Mouse (Mus musculus): ENCODE data around the gene Ttyh3. TPM values are rescaled to one million over a fixed set of nuclear protein-coding genes. Genes with fewer than 3 reads are reported as not detected.

Gene Ttyh3
- polyA plus RNA-seq, 2 experiments, result 57.5 to 118 TPM

GRCm38 (mm10) chr5:140621092-140621491 lies 27.7 kb downstream of the Ttyh3 start:
- Histone ChIP-seq H3K4me2 (replicated peaks; ENCODE audit: low read depth, low read length, severe bottlenecking) (no peak overlapping the region), H3K9ac (ENCODE audit: low read depth, low read length, severe bottlenecking) (no peak overlapping the region), H3K4me3 (replicated peaks; ENCODE audit: low read length) (no peak overlapping the region), H3K4me1 (ENCODE audit: control insufficient read depth, insufficient read depth, low read length) (no peaks in the 10 kb centered on the region; the same call in 1 of the 2 replicates), H3K27ac (replicated peaks; ENCODE audit: low read depth, low read length) (no peak overlapping the region), H3K36me3 (ENCODE audit: control insufficient read depth, insufficient read depth, low read length) (peaks cover 43% of the 10 kb centered on the region), H3K27me3 (ENCODE audit: control insufficient read depth, insufficient read depth, low read length) (no peaks in the 10 kb centered on the region), H3K9me3 (ENCODE audit: control insufficient read depth, low read length) (no peaks in the 10 kb centered on the region)
- ATAC-seq (ENCODE audit: low FRiP score, low read depth), result no peak
- no peak for DNase-seq (ENCODE audit: low spot score)
- TF ChIP-seq POLR2A (IDR thresholded peaks at IDR 0.05; ENCODE audit: borderline replicate concordance, extremely low read depth, insufficient read depth, insufficient read length), result no peak
- 67% methylated on average over 9 of the region's 9 CpGs for WGBS

GRCm38 (mm10) chr5:140619895-140620736 lies 28.7 kb downstream of the Ttyh3 start:
- Histone ChIP-seq H3K9ac (ENCODE audit: low read depth, low read length, severe bottlenecking) (no peak overlapping the region), H3K9me3 (ENCODE audit: control insufficient read depth, low read length) (no peaks in the 10 kb centered on the region), H3K4me3 (replicated peaks; ENCODE audit: low read length) (no peak overlapping the region), H3K27me3 (ENCODE audit: control insufficient read depth, insufficient read depth, low read length) (no peaks in the 10 kb centered on the region), H3K27ac (replicated peaks; ENCODE audit: low read depth, low read length) (0 out of 2 replicates have a peak overlapping the region, but pooled peaks have one; percentile 52), H3K4me2 (replicated peaks; ENCODE audit: low read depth, low read length, severe bottlenecking) (no peak overlapping the region), H3K36me3 (ENCODE audit: control insufficient read depth, insufficient read depth, low read length) (peaks cover 36% of the 10 kb centered on the region), H3K4me1 (ENCODE audit: control insufficient read depth, insufficient read depth, low read length) (no peaks in the 10 kb centered on the region; the same call in 1 of the 2 replicates)
- WGBS, result 65% methylated on average over 7 of the region's 7 CpGs
- TF ChIP-seq POLR2A (IDR thresholded peaks at IDR 0.05; ENCODE audit: borderline replicate concordance, extremely low read depth, insufficient read depth, insufficient read length), result no peak
- peak; percentile 14; the same call in 1 of the 2 replicates for ATAC-seq (ENCODE audit: low FRiP score, low read depth)
- DNase-seq (ENCODE audit: low spot score), result no peak

- DNase-seq (ENCODE audit: low spot score), result peak; percentile 69
Observed at GRCm38 (mm10) chr5:140619151-140619771, 29.6 kb downstream of the Ttyh3 start.

GRCm38 (mm10) chr5:140617714-140618113 lies 31.1 kb downstream of the Ttyh3 start:
- Histone ChIP-seq H3K9me3 (ENCODE audit: control insufficient read depth, low read length) (no peaks in the 10 kb centered on the region), H3K4me1 (ENCODE audit: control insufficient read depth, insufficient read depth, low read length) (no peaks in the 10 kb centered on the region; the same call in 1 of the 2 replicates), H3K27me3 (ENCODE audit: control insufficient read depth, insufficient read depth, low read length) (no peaks in the 10 kb centered on the region), H3K27ac (replicated peaks; ENCODE audit: low read depth, low read length) (no peak overlapping the region), H3K4me2 (replicated peaks; ENCODE audit: low read depth, low read length, severe bottlenecking) (no peak overlapping the region), H3K36me3 (ENCODE audit: control insufficient read depth, insufficient read depth, low read length) (peaks cover 24% of the 10 kb centered on the region), H3K9ac (ENCODE audit: low read depth, low read length, severe bottlenecking) (no peak overlapping the region), H3K4me3 (replicated peaks; ENCODE audit: low read length) (no peak overlapping the region)
- DNase-seq (ENCODE audit: low spot score), result no peak
- no peak for TF ChIP-seq POLR2A (IDR thresholded peaks at IDR 0.05; ENCODE audit: borderline replicate concordance, extremely low read depth, insufficient read depth, insufficient read length)
- WGBS, result 77% methylated on average over 5 of the region's 5 CpGs
- no peak for ATAC-seq (ENCODE audit: low FRiP score, low read depth)

More at GRCm38 (mm10) chr5:140619151-140619771, 29.6 kb downstream of the Ttyh3 start:
- peak; percentile 36; the same call in 1 of the 2 replicates for ATAC-seq (ENCODE audit: low FRiP score, low read depth)
- H3K9me3 ChIP-seq (ENCODE audit: control insufficient read depth, low read length), result no peaks in the 10 kb centered on the region
- H3K4me3 ChIP-seq (replicated peaks; ENCODE audit: low read length), result no peak overlapping the region
- no peaks in the 10 kb centered on the region; the same call in 1 of the 2 replicates for H3K4me1 ChIP-seq (ENCODE audit: control insufficient read depth, insufficient read depth, low read length)
- no peak overlapping the region for H3K27ac ChIP-seq (replicated peaks; ENCODE audit: low read depth, low read length)
- H3K27me3 ChIP-seq (ENCODE audit: control insufficient read depth, insufficient read depth, low read length), result no peaks in the 10 kb centered on the region
- 21% methylated on average over 6 of the region's 6 CpGs for WGBS
- H3K4me2 ChIP-seq (replicated peaks; ENCODE audit: low read depth, low read length, severe bottlenecking), result no peak overlapping the region
- no peak for TF ChIP-seq POLR2A (IDR thresholded peaks at IDR 0.05; ENCODE audit: borderline replicate concordance, extremely low read depth, insufficient read depth, insufficient read length)
- no peak overlapping the region for H3K9ac ChIP-seq (ENCODE audit: low read depth, low read length, severe bottlenecking)
- H3K36me3 ChIP-seq (ENCODE audit: control insufficient read depth, insufficient read depth, low read length), result peaks cover 32% of the 10 kb centered on the region

- WGBS, result 64% methylated on average over 9 of the region's 9 CpGs
- no peak for TF ChIP-seq POLR2A (IDR thresholded peaks at IDR 0.05; ENCODE audit: borderline replicate concordance, extremely low read depth, insufficient read depth, insufficient read length)
- DNase-seq (ENCODE audit: low spot score) (no peak), ATAC-seq (ENCODE audit: low FRiP score, low read depth) (no peak)
- Histone ChIP-seq H3K4me1 (ENCODE audit: control insufficient read depth, insufficient read depth, low read length) (peaks cover 3% of the 10 kb centered on the region), H3K4me3 (replicated peaks; ENCODE audit: low read length) (no peak overlapping the region), H3K27me3 (ENCODE audit: control insufficient read depth, insufficient read depth, low read length) (0 out of 2 replicates have a peak, but pooled peaks cover under 1% of the 10 kb centered on the region), H3K4me2 (replicated peaks; ENCODE audit: low read depth, low read length, severe bottlenecking) (no peak overlapping the region), H3K27ac (replicated peaks; ENCODE audit: low read depth, low read length) (no peak overlapping the region), H3K36me3 (ENCODE audit: control insufficient read depth, insufficient read depth, low read length) (peaks cover 17% of the 10 kb centered on the region), H3K9me3 (ENCODE audit: control insufficient read depth, low read length) (no peaks in the 10 kb centered on the region), H3K9ac (ENCODE audit: low read depth, low read length, severe bottlenecking) (no peak overlapping the region)
Observed at GRCm38 (mm10) chr5:140616691-140617090, 32.1 kb downstream of the Ttyh3 start.

Data from limb, embryonic 14.5 days (tissue).